Mouse (Mus musculus) Patski (cell line): ENCODE data around the gene Olfr558. TPM values are rescaled to one million over a fixed set of nuclear protein-coding genes. Genes with fewer than 3 reads are reported as not detected.

Experiments
- ATAC-seq: fragments of 100-300 bp; one replicate; pipeline ENCODE4 v1.8.0; 2021
- CTCF ChIA-PET: fragments of 350-600 bp; sonication (Branson Sonifier 250); formaldehyde crosslinking; loops from one replicate; lab custom pipeline; 2022; ENCODE audit warnings: inconsistent platforms; lab: Charles Lee
- POLR2A ChIA-PET: fragments of 350-600 bp; sonication (Branson Sonifier 250); formaldehyde crosslinking; loops from one replicate; lab custom pipeline; 2022; ENCODE audit warnings: antibody characterized with exemption, inconsistent platforms; lab: Charles Lee
- DNase-seq: peaks from one replicate; pipeline ENCODE4 v3.0.0-alpha.2; 2011; ENCODE audit warnings: low read depth, low spot score
- H3K27me3 ChIP-seq: fragments of 371-371 bp; one replicate; pipeline ENCODE4 v1.5.1; 2021
- CTCF ChIP-seq: fragments of 100-300 bp; IDR thresholded peaks from one replicate; pipeline ENCODE4 v1.5.1; 2021
- in situ Hi-C: fragments of 300-500 bp; cut with MboI; formaldehyde crosslinking; loops from 3 replicates; pipeline ENCODE4 v1.11.1; 2018; ENCODE audit warnings: low pct_unique_long_range_greater_than_20kb, mixed read lengths
- polyA plus RNA-seq: library from polyadenylated mRNA; unstranded; gene quantifications from one replicate; pipeline ENCODE4 v1.2.3, GENCODE M21; 2021

The Olfr558 gene
- polyA plus RNA-seq, 1 experiment from 2014 or later = not detected

GRCm38 (mm10) chr7:102727391-102727790 lies 25.4 kb downstream of the Olfr558 start, which contains the start of gene Olfr559:
TSS of gene Olfr559 (minus strand) at chr7:102727491.
- ChIA-PET CTCF (no interaction called here), POLR2A (interaction anchor here (1.2 kb wide), 1 partner anchor 12 kb away, joined by 3 read pairs; no protein-coding TSS in a partner anchor)
- no peak for ATAC-seq
- TF ChIP-seq CTCF = no peak
- peaks cover 3% of the 10 kb centered on the region for H3K27me3 ChIP-seq
- DNase-seq = no peak
- in situ Hi-C loops = no loop called here

- H3K27me3 ChIP-seq = no peaks in the 10 kb centered on the region
- DNase-seq = no peak
- ChIA-PET CTCF (no interaction called here), POLR2A (no interaction called here)
- in situ Hi-C loops = no loop called here
- TF ChIP-seq CTCF = no peak
- ATAC-seq = no peak
Observed at GRCm38 (mm10) chr7:102733793-102734192, 31.8 kb downstream of the Olfr558 start.

- in situ Hi-C loops = no loop called here
- CTCF ChIA-PET = no interaction called here
- no peak for TF ChIP-seq CTCF
- ATAC-seq (no peak), DNase-seq (no peak)
- POLR2A ChIA-PET = no interaction called here
- peaks cover 9% of the 10 kb centered on the region for H3K27me3 ChIP-seq
Observed at GRCm38 (mm10) chr7:102737705-102738104, 35.7 kb downstream of the Olfr558 start.

GRCm38 (mm10) chr7:102752086-102752485 lies 50.1 kb downstream of the Olfr558 start:
- H3K27me3 ChIP-seq = peaks cover 8% of the 10 kb centered on the region
- DNase-seq = no peak
- ATAC-seq = no peak
- in situ Hi-C loops = no loop called here
- POLR2A ChIA-PET = no interaction called here
- peak; percentile 46 for TF ChIP-seq CTCF
- CTCF ChIA-PET = no interaction called here

- CTCF ChIA-PET = no interaction called here
- DNase-seq (no peak), ATAC-seq (no peak)
- in situ Hi-C loops = no loop called here
- no peaks in the 10 kb centered on the region for H3K27me3 ChIP-seq
- POLR2A ChIA-PET = no interaction called here
- no peak for TF ChIP-seq CTCF
Observed at GRCm38 (mm10) chr7:102759266-102759665, 57.3 kb downstream of the Olfr558 start, which contains the start of the genes Olfr560 and Olfr78. TSS of gene Olfr560 (minus strand) at chr7:102759366. TSS of gene Olfr78 (minus strand) at chr7:102759471.

Other genes starting within 250 kb of the Olfr558 start
- gene Olfr543, start 220.5 kb upstream of the Olfr558 start, polyA plus RNA-seq = not detected
- gene Olfr544, start 213.9 kb upstream of the Olfr558 start, polyA plus RNA-seq = not detected
- gene Olfr545, start 202.6 kb upstream of the Olfr558 start, polyA plus RNA-seq = not detected
- not detected for gene Olfr547, start 167.5 kb upstream of the Olfr558 start, polyA plus RNA-seq
- gene Olfr548-ps1, start 161.3 kb upstream of the Olfr558 start, polyA plus RNA-seq = not detected
- gene Olfr549, start 152.3 kb upstream of the Olfr558 start, polyA plus RNA-seq = not detected
- gene Trim21, start 136.7 kb upstream of the Olfr558 start, polyA plus RNA-seq = 8.7 TPM
- gene Olfr550, start 130.8 kb upstream of the Olfr558 start, polyA plus RNA-seq = not detected
- not detected for gene Olfr551, start 110.3 kb upstream of the Olfr558 start, polyA plus RNA-seq
- gene Olfr552, start 104.4 kb upstream of the Olfr558 start, polyA plus RNA-seq = not detected
- gene Olfr553, start 84.0 kb upstream of the Olfr558 start, polyA plus RNA-seq = not detected
- not detected for gene Olfr554, start 63.8 kb upstream of the Olfr558 start, polyA plus RNA-seq
- gene Olfr555, start 43.4 kb upstream of the Olfr558 start, polyA plus RNA-seq = not detected
- gene Olfr556, start 37.3 kb upstream of the Olfr558 start, polyA plus RNA-seq = not detected
- 8.5 TPM for gene Trim68, start 14.9 kb upstream of the Olfr558 start, polyA plus RNA-seq
- not detected for gene Olfr557, start 6.3 kb upstream of the Olfr558 start, polyA plus RNA-seq
- not detected for gene Olfr33, start 16.9 kb downstream of the Olfr558 start, polyA plus RNA-seq
- not detected for gene Olfr559, start 25.3 kb downstream of the Olfr558 start, polyA plus RNA-seq
- not detected for gene Olfr560, start 57.2 kb downstream of the Olfr558 start, polyA plus RNA-seq
- not detected for gene Olfr78, start 57.3 kb downstream of the Olfr558 start, polyA plus RNA-seq
- gene Olfr561, start 69.0 kb downstream of the Olfr558 start, polyA plus RNA-seq = not detected
- not detected for gene Olfr564, start 101.3 kb downstream of the Olfr558 start, polyA plus RNA-seq
- not detected for gene Olfr566, start 156.6 kb downstream of the Olfr558 start, polyA plus RNA-seq
- gene Olfr568, start 174.9 kb downstream of the Olfr558 start, polyA plus RNA-seq = not detected
- not detected for gene Olfr569, start 188.7 kb downstream of the Olfr558 start, polyA plus RNA-seq
- not detected for gene Olfr570, start 192.4 kb downstream of the Olfr558 start, polyA plus RNA-seq
- not detected for gene Olfr571, start 215.3 kb downstream of the Olfr558 start, polyA plus RNA-seq
- gene Olfr572, start 222.2 kb downstream of the Olfr558 start, polyA plus RNA-seq = not detected
- gene Olfr573-ps1, start 240.4 kb downstream of the Olfr558 start, polyA plus RNA-seq = not detected
- not detected for gene Olfr574, start 246.3 kb downstream of the Olfr558 start, polyA plus RNA-seq